Mouse (Mus musculus) forebrain, embryonic 13.5 days (tissue): Measurements from ENCODE around the gene Arrdc1. TPM values are rescaled to one million over a fixed set of nuclear protein-coding genes. Genes with fewer than 3 reads are reported as not detected.
"Not testable (repeated sequence)": the region's sequence is repeated elsewhere in the genome, so short reads cannot be mapped to it uniquely, and the experiment has no call there.

Experiments
- ATAC-seq: fragments of 200-750 bp; cut with Nextera tagmentation; 2 replicates; pipeline ENCODE4 v1.8.0; 2017
- H3K27ac ChIP-seq: fragments of 300-500 bp; sonication (generic); 2 replicates; pipeline ENCODE4 v1.5.1; 2015; ENCODE audit warnings: inconsistent platforms, mild to moderate bottlenecking, moderate library complexity
- H3K27me3 ChIP-seq: fragments of 300-500 bp; sonication (generic); 2 replicates; pipeline ENCODE4 v1.6.1; 2015; ENCODE audit warnings: mild to moderate bottlenecking, inconsistent platforms
- H3K36me3 ChIP-seq: fragments of 300-500 bp; sonication (generic); 2 replicates; pipeline ENCODE4 v1.6.1; 2015; ENCODE audit warnings: mild to moderate bottlenecking, inconsistent platforms; ENCODE audit not compliant: poor library complexity, severe bottlenecking
- H3K4me1 ChIP-seq: fragments of 300-500 bp; sonication (generic); 2 replicates; pipeline ENCODE4 v1.6.1; 2015; ENCODE audit warnings: inconsistent platforms
- H3K4me2 ChIP-seq: fragments of 300-500 bp; sonication (generic); 2 replicates; pipeline ENCODE4 v1.6.1; 2015; ENCODE audit warnings: inconsistent platforms, mild to moderate bottlenecking, moderate library complexity
- H3K4me3 ChIP-seq: fragments of 300-500 bp; sonication (generic); 2 replicates; pipeline ENCODE4 v1.5.1; 2015; ENCODE audit warnings: mild to moderate bottlenecking, inconsistent platforms
- H3K9ac ChIP-seq: fragments of 300-500 bp; sonication (generic); 2 replicates; pipeline ENCODE4 v1.6.1; 2015; ENCODE audit warnings: mild to moderate bottlenecking, inconsistent platforms
- H3K9me3 ChIP-seq: fragments of 300-500 bp; sonication (generic); replicated peaks from 2 replicates; pipeline ENCODE4 v1.6.1; 2016; ENCODE audit warnings: inconsistent platforms
- WGBS: fragments of 180-500 bp; shearing (Covaris S2); methylation state at CpG from one replicate; pipeline ENCODE4 v1.1.7; 2015; 5-methylcytosine and 5-hydroxymethylcytosine counted together
- polyA plus RNA-seq: library from polyadenylated mRNA; unstranded; fragments of >200 nt; fragmentation: Nextera tagmentation; extraction: Ambion mirVana; gene quantifications from 2 replicates; pipeline ENCODE4 v1.2.1, GENCODE M21; 2015

Arrdc1 gene
- 19.1 and 21.5 TPM in 2 replicates for polyA plus RNA-seq

- no peak within 1 kb of the TSS for H3K27ac ChIP-seq
- no peaks in the 10 kb centered on the region for H3K9me3 ChIP-seq
- ATAC-seq = peak; percentile 95
- H3K4me1 ChIP-seq = peaks cover 13% of the 10 kb centered on the region
- no peaks in the 10 kb centered on the region for H3K36me3 ChIP-seq
- WGBS = under 1% methylated on average over 48 of the region's 49 CpGs
- H3K4me2 ChIP-seq = peak within 1 kb of the TSS; percentile 78
- peak within 1 kb of the TSS; percentile 62 for H3K4me3 ChIP-seq
- H3K9ac ChIP-seq = peak within 1 kb of the TSS; percentile 63
- 0 out of 2 replicates have a peak, but pooled peaks cover 4% of the 10 kb centered on the region for H3K27me3 ChIP-seq
These were observed at the start of gene Arrdc1 for GRCm38 (mm10) chr2:24935057-24935796. TSS of gene Arrdc1 (minus strand) at chr2:24935252.

DNA sequence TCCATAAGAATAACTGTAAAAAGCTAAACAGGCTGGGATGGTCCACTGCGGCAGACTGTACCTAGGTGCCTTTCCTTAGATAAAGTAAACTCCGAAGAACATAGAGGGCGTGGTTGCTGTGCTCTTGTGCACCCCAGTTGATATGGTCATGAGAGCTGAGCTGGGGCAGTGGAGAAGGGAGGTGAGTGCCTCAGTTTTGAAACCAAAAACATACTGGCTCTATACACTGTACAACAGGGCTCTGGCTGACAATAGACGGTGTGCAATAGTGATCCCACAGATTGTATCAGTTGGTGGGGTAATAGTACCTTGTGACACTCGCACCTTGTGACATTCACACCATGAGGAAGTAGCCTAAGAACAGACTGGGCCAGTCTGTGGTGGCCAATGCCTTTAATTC lies 41.9 kb upstream of the Arrdc1 start:
- Histone ChIP-seq H3K27ac (no peak overlapping the region), H3K9ac (no peak overlapping the region), H3K27me3 (no peaks in the 10 kb centered on the region), H3K4me3 (no peak overlapping the region), H3K9me3 (no peaks in the 10 kb centered on the region), H3K4me2 (no peak overlapping the region), H3K36me3 (peaks cover 15% of the 10 kb centered on the region), H3K4me1 (peaks cover 28% of the 10 kb centered on the region)
- 94% methylated on average over 5 of the region's 5 CpGs for WGBS
- no peak for ATAC-seq

GRCm38 (mm10) chr2:24975704-24976297 lies 40.7 kb upstream of the Arrdc1 start, which contains the start of gene Pnpla7:
TSS of gene Pnpla7 (plus strand) at chr2:24976033.
- peak within 1 kb of the TSS; percentile 95 for H3K4me2 ChIP-seq
- H3K4me1 ChIP-seq = peaks cover 28% of the 10 kb centered on the region
- H3K27me3 ChIP-seq = no peaks in the 10 kb centered on the region
- peak within 1 kb of the TSS; percentile 78 for H3K4me3 ChIP-seq
- peak within 1 kb of the TSS; percentile 86 for H3K9ac ChIP-seq
- peak; percentile 25; the same call in 1 of the 2 replicates for ATAC-seq
- H3K27ac ChIP-seq = peak within 1 kb of the TSS; percentile 91
- WGBS = 1% methylated on average over 16 of the region's 16 CpGs
- H3K36me3 ChIP-seq = peaks cover 27% of the 10 kb centered on the region
- H3K9me3 ChIP-seq = no peaks in the 10 kb centered on the region

- peak within 1 kb of the TSS; percentile 91 for H3K27ac ChIP-seq
- H3K36me3 ChIP-seq = peaks cover 34% of the 10 kb centered on the region
- H3K27me3 ChIP-seq = no peaks in the 10 kb centered on the region
- H3K9me3 ChIP-seq = no peaks in the 10 kb centered on the region
- ATAC-seq = peak; percentile 100
- H3K9ac ChIP-seq = peak within 1 kb of the TSS; percentile 86
- H3K4me1 ChIP-seq = peaks cover 28% of the 10 kb centered on the region
- H3K4me2 ChIP-seq = peak within 1 kb of the TSS; percentile 95
- peak within 1 kb of the TSS; percentile 78 for H3K4me3 ChIP-seq
- WGBS = under 1% methylated on average over 62 of the region's 64 CpGs
These were observed 40.1 kb upstream of the Arrdc1 start, which contains the start of gene Mrpl41 for GRCm38 (mm10) chr2:24974906-24975703. TSS of gene Mrpl41 (minus strand) at chr2:24975098.

- Histone ChIP-seq H3K27ac (peak overlapping the region; percentile 75), H3K4me2 (peak overlapping the region; percentile 95), H3K4me1 (peaks cover 28% of the 10 kb centered on the region), H3K9ac (peak overlapping the region; percentile 86), H3K36me3 (peaks cover 40% of the 10 kb centered on the region), H3K4me3 (peak overlapping the region; percentile 78)
- not testable (repeated sequence) for H3K27me3 ChIP-seq, H3K9me3 ChIP-seq, ATAC-seq
- 1% methylated on average over 17 of the region's 17 CpGs for WGBS
These were observed 39.4 kb upstream of the Arrdc1 start for GRCm38 (mm10) chr2:24974452-24974851.

DNA sequence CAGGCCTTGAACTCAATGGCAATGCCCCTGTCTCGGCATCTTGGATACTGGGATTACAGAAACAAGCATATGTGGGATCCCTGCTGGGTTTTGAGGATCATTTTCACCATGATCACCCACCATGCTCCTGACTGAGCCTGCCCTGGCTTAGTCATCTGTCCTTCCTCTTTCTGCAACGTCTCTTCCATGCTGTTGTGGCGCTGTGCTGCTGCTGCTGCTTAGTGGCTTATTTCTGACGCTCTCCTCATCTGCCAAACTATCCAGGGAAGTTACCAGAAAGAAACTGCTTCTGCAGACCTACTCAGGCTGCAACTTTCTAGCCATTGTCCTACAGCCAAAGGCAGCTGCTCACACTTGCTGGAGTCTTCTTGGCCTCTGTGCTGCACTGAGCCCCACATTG lies 35.3 kb upstream of the Arrdc1 start:
- Histone ChIP-seq H3K4me3 (no peak overlapping the region), H3K27ac (no peak overlapping the region), H3K4me1 (peaks cover 17% of the 10 kb centered on the region), H3K4me2 (no peak overlapping the region), H3K27me3 (no peaks in the 10 kb centered on the region), H3K9ac (no peak overlapping the region), H3K36me3 (peaks cover 74% of the 10 kb centered on the region), H3K9me3 (no peaks in the 10 kb centered on the region)
- no peak for ATAC-seq
- 78% methylated on average over 4 of the region's 4 CpGs for WGBS

GRCm38 (mm10) chr2:24962304-24963000 lies 27.4 kb upstream of the Arrdc1 start, which contains the start of gene Dph7:
TSS of gene Dph7 (plus strand) at chr2:24962400.
- under 1% methylated on average over 28 of the region's 28 CpGs for WGBS
- Histone ChIP-seq H3K4me3 (peak within 1 kb of the TSS; percentile 83), H3K9ac (peak within 1 kb of the TSS; percentile 89), H3K27ac (peak within 1 kb of the TSS; percentile 32; the same call in 1 of the 2 replicates), H3K27me3 (no peaks in the 10 kb centered on the region), H3K9me3 (no peaks in the 10 kb centered on the region), H3K4me1 (peaks cover 11% of the 10 kb centered on the region), H3K36me3 (peaks cover 56% of the 10 kb centered on the region), H3K4me2 (peak within 1 kb of the TSS; percentile 75)
- ATAC-seq = peak; percentile 95

GRCm38 (mm10) chr2:24960910-24961309 lies 25.9 kb upstream of the Arrdc1 start:
- Histone ChIP-seq H3K4me2 (no peak overlapping the region), H3K4me1 (peaks cover 11% of the 10 kb centered on the region), H3K4me3 (no peak overlapping the region), H3K27me3 (no peaks in the 10 kb centered on the region), H3K9me3 (no peaks in the 10 kb centered on the region), H3K9ac (no peak overlapping the region), H3K36me3 (peaks cover 58% of the 10 kb centered on the region), H3K27ac (no peak overlapping the region)
- 30% methylated on average over 3 of the region's 3 CpGs for WGBS
- no peak for ATAC-seq

GRCm38 (mm10) chr2:24952537-24953055 lies 17.5 kb upstream of the Arrdc1 start:
- Histone ChIP-seq H3K4me3 (no peak overlapping the region), H3K4me1 (peaks cover 16% of the 10 kb centered on the region), H3K36me3 (peaks cover 59% of the 10 kb centered on the region), H3K9me3 (no peaks in the 10 kb centered on the region), H3K27me3 (no peaks in the 10 kb centered on the region), H3K9ac (no peak overlapping the region), H3K4me2 (no peak overlapping the region), H3K27ac (no peak overlapping the region)
- ATAC-seq = no peak
- 88% methylated on average over 4 of the region's 4 CpGs for WGBS

DNA sequence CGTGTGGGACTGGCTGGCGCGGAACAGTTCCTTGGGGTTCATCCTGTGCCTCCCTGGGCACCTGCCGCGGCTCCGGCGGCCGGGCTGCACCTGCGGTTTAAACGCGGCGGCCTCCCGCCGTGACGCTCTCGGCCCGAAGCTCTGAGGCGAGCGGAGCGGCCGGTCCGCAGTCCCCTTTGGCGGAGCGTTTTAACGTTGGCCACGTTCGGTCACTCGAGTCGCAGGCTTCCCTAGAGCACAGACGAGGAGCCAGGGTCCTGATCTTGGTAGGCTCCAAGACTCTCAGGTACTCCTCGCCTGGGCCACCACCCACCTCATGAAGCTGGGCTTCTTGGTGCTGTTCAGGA lies 15.1 kb upstream of the Arrdc1 start:
- Histone ChIP-seq H3K4me1 (peaks cover 16% of the 10 kb centered on the region), H3K9me3 (no peaks in the 10 kb centered on the region), H3K36me3 (peaks cover 36% of the 10 kb centered on the region), H3K27me3 (no peaks in the 10 kb centered on the region), H3K27ac (0 out of 2 replicates have a peak overlapping the region, but pooled peaks have one; percentile 40), H3K9ac (peak overlapping the region; percentile 97), H3K4me2 (peak overlapping the region; percentile 95), H3K4me3 (peak overlapping the region; percentile 98)
- WGBS = 0% methylated on average over 31 of the region's 31 CpGs
- peak; percentile 1; the same call in 1 of the 2 replicates for ATAC-seq
